Mouse (Mus musculus) cerebellum, adult 2 months (tissue): ENCODE measurements around the gene Med23.
A peak's percentile ranks its signal among the peaks of the same experiment; 100 is the strongest.

Experiments
- CTCF ChIP-seq: fragments of 200-500 bp; IDR thresholded peaks from 2 replicates; pipeline ENCODE4 v1.5.1; 2011; ENCODE audit warnings: low read depth, mild to moderate bottlenecking, control low read depth, low read length, moderate library complexity, borderline replicate concordance; ENCODE audit not compliant: insufficient read depth
- POLR2A ChIP-seq: fragments of 200-500 bp; IDR thresholded peaks from 2 replicates; pipeline ENCODE4 v1.6.1; 2011; ENCODE audit warnings: low read length, control low read depth, borderline replicate concordance; ENCODE audit not compliant: insufficient read depth

GRCm38 (mm10) chr10:24873624-24874023 is 3.8 kb downstream of the Med23 start:
- TF ChIP-seq CTCF (peak; percentile 32; the same call in 1 of the 2 replicates), POLR2A (no peak)
